ENCODE assay signal across 20 mouse cellular contexts in the genomic region with DNA sequence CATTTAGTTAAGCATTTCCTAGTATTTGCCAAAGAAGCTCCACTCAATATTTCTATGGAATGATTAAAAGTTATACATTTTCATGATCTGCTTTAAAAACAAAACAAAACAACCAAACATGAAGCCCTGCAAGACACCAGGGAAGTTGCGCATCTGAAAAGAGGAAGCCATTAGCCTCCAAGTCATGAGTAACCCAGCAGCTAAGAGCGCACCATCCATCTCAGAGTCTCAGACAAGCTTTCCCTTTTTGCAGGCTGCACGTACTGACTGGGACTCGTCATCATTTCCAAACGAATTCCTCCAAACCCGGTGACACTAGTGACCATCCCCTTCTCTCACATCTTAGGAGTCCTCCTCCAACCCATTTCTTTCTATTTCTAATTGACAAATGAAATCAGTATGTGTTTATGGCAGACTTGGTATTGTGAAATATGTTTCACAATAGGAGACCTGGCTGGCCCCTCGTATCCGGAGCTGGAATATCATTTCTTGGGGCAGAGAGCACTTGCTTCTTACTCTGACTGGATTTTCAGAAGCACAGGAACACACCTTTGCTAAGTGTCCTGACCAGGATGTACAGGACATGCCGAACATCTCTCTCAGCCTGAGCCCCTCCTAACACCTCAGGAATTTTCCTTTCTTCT. TPM values are rescaled to one million over a fixed set of nuclear protein-coding genes. Genes with fewer than 3 reads are reported as not detected.
DNase-seq lines count a peak whose midpoint lies in the region; ATAC-seq and TF ChIP-seq lines count a peak whose summit lies in the region.
"Had no signal": no experiment of that assay in that cellular context is flagged by ENCODE, and none has a peak within 500 bp of the region (broad histone marks: within the 10 kb centered on the region; RNA-seq: fewer than 3 reads in every experiment).

No protein-coding gene starts in this region.

- no peak overlapping the region for H3K9ac ChIP-seq in liver, adult 2 months (ENCODE audit: low read depth, low read length)
- no peak overlapping the region for H3K9ac ChIP-seq in liver, embryonic 12.5 days
- H3K9ac ChIP-seq in kidney, embryonic 16.5 days (replicated peaks; ENCODE audit: low read length) = no peak overlapping the region
- H3K9ac ChIP-seq: embryonic facial prominence, embryonic 12.5 days; forebrain, embryonic 15.5 days; hindbrain, embryonic 14.5 days had no signal

- no peaks in the 10 kb centered on the region for H3K27me3 ChIP-seq in liver, adult 2 months (ENCODE audit: control insufficient read depth, insufficient read depth, low read length)
- H3K27me3 ChIP-seq in liver, embryonic 12.5 days (replicated peaks) = peaks cover 13% of the 10 kb centered on the region; the same call in 1 of the 2 replicates
- H3K27me3 ChIP-seq in cerebellum, adult 2 months (ENCODE audit: control insufficient read depth, insufficient read depth, low read length) = no peaks in the 10 kb centered on the region
- H3K27me3 ChIP-seq in kidney, embryonic 16.5 days (ENCODE audit: insufficient read depth, low read length) = peaks cover 9% of the 10 kb centered on the region; the same call in 1 of the 2 replicates
- H3K27me3 ChIP-seq: CH12.LX; embryonic facial prominence, embryonic 12.5 days; forebrain, embryonic 15.5 days had no signal

- no peak for ATAC-seq in liver, embryonic 12.5 days
- peak; percentile 87 for ATAC-seq in common myeloid progenitor, adult 5-6 weeks (replicated peaks; ENCODE audit: low read depth, poor library complexity, severe bottlenecking)
- ATAC-seq in megakaryocyte, adult 5-6 weeks (ENCODE audit: poor library complexity, severe bottlenecking) = peak; percentile 95
- no peak for ATAC-seq in kidney, embryonic 16.5 days (ENCODE audit: low FRiP score, low TSS enrichment)
- ATAC-seq: forebrain, embryonic 15.5 days had no signal

- 72% methylated on average over 9 of the region's 9 CpGs for WGBS in liver, adult 2 months
- WGBS in liver, embryonic 12.5 days (ENCODE audit: insufficient replicate concordance) = 42% methylated on average over 9 of the region's 9 CpGs
- 85% methylated on average over 9 of the region's 9 CpGs for WGBS in cerebellum, adult 2 months
- WGBS in kidney, embryonic 16.5 days = 81% methylated on average over 9 of the region's 9 CpGs

- no peak overlapping the region for H3K27ac ChIP-seq in liver, adult 2 months (replicated peaks; ENCODE audit: insufficient read depth, low read depth, low read length)
- H3K27ac ChIP-seq in liver, embryonic 12.5 days = no peak overlapping the region
- H3K27ac ChIP-seq in cerebellum, adult 2 months (ENCODE audit: insufficient read depth, low read length) = no peak overlapping the region
- H3K27ac ChIP-seq in kidney, embryonic 16.5 days (ENCODE audit: low read length) = no peak overlapping the region
- H3K27ac ChIP-seq: embryonic facial prominence, embryonic 12.5 days; forebrain, embryonic 15.5 days; heart, embryonic 10.5 days; hindbrain, embryonic 10.5 days; hindbrain, embryonic 14.5 days had no signal

- no peaks in the 10 kb centered on the region for H3K36me3 ChIP-seq in liver, adult 2 months (ENCODE audit: control insufficient read depth, insufficient read depth, low read length)
- H3K36me3 ChIP-seq in liver, embryonic 12.5 days = no peaks in the 10 kb centered on the region
- H3K36me3 ChIP-seq in kidney, embryonic 16.5 days (ENCODE audit: insufficient read depth, low read length) = no peaks in the 10 kb centered on the region
- H3K36me3 ChIP-seq: embryonic facial prominence, embryonic 12.5 days; forebrain, embryonic 15.5 days; heart, embryonic 10.5 days; hindbrain, embryonic 10.5 days had no signal

- H3K9me3 ChIP-seq in liver, embryonic 12.5 days (replicated peaks) = no peaks in the 10 kb centered on the region
- peaks cover 3% of the 10 kb centered on the region; the same call in 1 of the 2 replicates for H3K9me3 ChIP-seq in kidney, embryonic 16.5 days (ENCODE audit: low read length)
- H3K9me3 ChIP-seq: forebrain, embryonic 15.5 days; heart, embryonic 10.5 days; hindbrain, embryonic 10.5 days had no signal

- H3K79me2 ChIP-seq in liver, adult 2 months (ENCODE audit: control insufficient read depth, insufficient read depth, low read length) = no peaks in the 10 kb centered on the region

- no peak for TF ChIP-seq POLR2A in liver, adult 2 months (IDR thresholded peaks at IDR 0.05; ENCODE audit: extremely low read depth, insufficient read depth, low read length)
- no peak for TF ChIP-seq POLR2A in cerebellum, adult 2 months (IDR thresholded peaks at IDR 0.05; ENCODE audit: borderline replicate concordance, insufficient read depth, low read length)

- DNase-seq in liver, adult 2 months (ENCODE audit: extremely low read depth, low read depth, low spot score) = peak; percentile 72
- no peak for DNase-seq in cerebellum, adult 2 months
- DNase-seq in left cerebral cortex, postnatal 14 days (ENCODE audit: low spot score in 2 of 2) = no peak
- DNase-seq: adrenal gland, adult 2 months; adrenal gland, postnatal 36 days; cerebellum, adult 11-12 months; cerebellum, adult 9-11 months; gastrocnemius, postnatal 36 days; heart, adult 18-20 months; heart, postnatal 10 days had no signal

- no peak overlapping the region for H3K4me3 ChIP-seq in liver, adult 2 months (ENCODE audit: insufficient read depth, low read depth, low read length)
- H3K4me3 ChIP-seq in liver, embryonic 12.5 days = no peak overlapping the region
- no peak overlapping the region for H3K4me3 ChIP-seq in cerebellum, adult 2 months (replicated peaks; ENCODE audit: insufficient read depth, low read depth, low read length)
- H3K4me3 ChIP-seq in kidney, embryonic 16.5 days (ENCODE audit: low read length) = no peak overlapping the region
- H3K4me3 ChIP-seq: embryonic facial prominence, embryonic 12.5 days; forebrain, embryonic 15.5 days; heart, embryonic 10.5 days; hindbrain, embryonic 10.5 days had no signal

- intact Hi-C loops in left cerebral cortex, postnatal 14 days (cut with DNase I) = no loop called here

- no peak overlapping the region for H3K4me2 ChIP-seq in liver, embryonic 12.5 days
- no peak overlapping the region for H3K4me2 ChIP-seq in kidney, embryonic 16.5 days (replicated peaks; ENCODE audit: low read depth, low read length)
- H3K4me2 ChIP-seq: embryonic facial prominence, embryonic 12.5 days; forebrain, embryonic 15.5 days; hindbrain, embryonic 14.5 days had no signal

- peaks cover 4% of the 10 kb centered on the region; the same call in 1 of the 2 replicates for H3K4me1 ChIP-seq in liver, adult 2 months (ENCODE audit: control insufficient read depth, insufficient read depth, low read length)
- H3K4me1 ChIP-seq in liver, embryonic 12.5 days = no peaks in the 10 kb centered on the region
- H3K4me1 ChIP-seq in cerebellum, adult 2 months (ENCODE audit: control insufficient read depth, insufficient read depth, low read length) = no peaks in the 10 kb centered on the region
- no peaks in the 10 kb centered on the region for H3K4me1 ChIP-seq in kidney, embryonic 16.5 days (ENCODE audit: insufficient read depth, low read length)
- H3K4me1 ChIP-seq: embryonic facial prominence, embryonic 12.5 days; heart, embryonic 10.5 days; hindbrain, embryonic 10.5 days had no signal

- no peak for TF ChIP-seq CTCF in liver, adult 2 months (IDR thresholded peaks at IDR 0.05; ENCODE audit: low read depth, low read length)
- no peak for TF ChIP-seq CTCF in cerebellum, adult 2 months (IDR thresholded peaks at IDR 0.05; ENCODE audit: borderline replicate concordance, insufficient read depth, low read depth, low read length)

RNA-seq across cellular contexts. Expression of a gene that starts 16.8 kb away (rescaled TPM):
- 4.8 and 6.2 TPM in 2 replicates for total RNA-seq in liver, adult 2 months (2014; rRNA removed)
- 1.2 and 1.3 TPM in 2 replicates for polyA plus RNA-seq in liver, adult 2 months (2012; rRNA removed)
- polyA plus RNA-seq in liver, embryonic 12.5 days (2016; fragmentation: Nextera tagmentation; extraction: Ambion mirVana) = 7.6 and 8.0 TPM in 2 replicates
- 0.23 TPM in 1 of 2 replicates, not detected in the other for total RNA-seq in common myeloid progenitor, adult 5-6 weeks (2017)
- total RNA-seq in megakaryocyte, adult 5-6 weeks (2015) = 2.1 and 2.3 TPM in 2 replicates
- total RNA-seq in megakaryocyte, adult 5-6 weeks (2017) = 2.9 and 5.3 TPM in 2 replicates
- polyA plus RNA-seq in cerebellum, adult 2 months (2012; rRNA removed) = 21.4 and 24.7 TPM in 2 replicates
- 19.2 and 19.7 TPM in 2 replicates for polyA plus RNA-seq in kidney, embryonic 16.5 days (2015; fragmentation: Nextera tagmentation; extraction: Ambion mirVana)
- 10 to 100 TPM; 28.9 to 35.8 TPM for total RNA-seq in left cerebral cortex, postnatal 14 days (2021)

Comparison
In these comparisons a context has a peak if more than half of its experiments do, and no peak if none do; other contexts are left out.
1. ATAC-seq: peak in common myeloid progenitor, adult 5-6 weeks (single experiment) and megakaryocyte, adult 5-6 weeks (single experiment); none in liver, embryonic 12.5 days (single experiment) and kidney, embryonic 16.5 days (single experiment).